Mouse (Mus musculus) granulocyte monocyte progenitor cell, adult 5-6 weeks (primary cell): Measurements from ENCODE around the gene Tmem125. TPM values are rescaled to one million over a fixed set of nuclear protein-coding genes. Genes with fewer than 3 reads are reported as not detected.

Experiments
- total RNA-seq, 2 experiments: library from RNA; stranded (forward) in 1 of 2; stranded (reverse) in 1 of 2; fragments of 200-712, 200-1000 nt in 1 of 2; fragments of >200 nt in 1 of 2; fragmentation: Nextera tagmentation in 1 of 2; gene quantifications; 2 replicates each; pipeline ENCODE4 v1.2.3; 2014 to 2017

The Tmem125 gene
- total RNA-seq, 2 experiments from 2014 or later: not detected

Other genes with a start within 250 kb of the Tmem125 start
- 20.6 and 25.0 TPM in 2 replicates for gene Szt2, start 134.8 kb downstream of the Tmem125 start, total RNA-seq (2014; fragmentation: Nextera tagmentation)
- 3.7 and 4.0 TPM in 2 replicates for gene Szt2, start 134.8 kb downstream of the Tmem125 start, total RNA-seq (2017)
- gene Med8, start 134.7 kb downstream of the Tmem125 start, total RNA-seq (2014; fragmentation: Nextera tagmentation): 75.7 and 79.4 TPM in 2 replicates
- gene Med8, start 134.7 kb downstream of the Tmem125 start, total RNA-seq (2017): 94.8 and 103 TPM in 2 replicates
- 116 and 119 TPM in 2 replicates for gene Elovl1, start 116.0 kb downstream of the Tmem125 start, total RNA-seq (2014; fragmentation: Nextera tagmentation)
- gene Elovl1, start 116.0 kb downstream of the Tmem125 start, total RNA-seq (2017): 53.6 and 63.3 TPM in 2 replicates
- 26.7 and 35.6 TPM in 2 replicates for gene Cdc20, start 106.7 kb downstream of the Tmem125 start, total RNA-seq (2014; fragmentation: Nextera tagmentation)
- 77.2 and 88.2 TPM in 2 replicates for gene Cdc20, start 106.7 kb downstream of the Tmem125 start, total RNA-seq (2017)
- 0.11 and 0.49 TPM in 2 replicates for gene Mpl, start 86.5 kb downstream of the Tmem125 start, total RNA-seq (2014; fragmentation: Nextera tagmentation)
- gene Mpl, start 86.5 kb downstream of the Tmem125 start, total RNA-seq (2017): not detected in 2 replicates
- 3.9 and 7.2 TPM in 2 replicates for gene Tie1, start 54.0 kb downstream of the Tmem125 start, total RNA-seq (2014; fragmentation: Nextera tagmentation)
- 4.3 and 4.5 TPM in 2 replicates for gene Tie1, start 54.0 kb downstream of the Tmem125 start, total RNA-seq (2017)
- gene 2610528J11Rik, start 17.0 kb downstream of the Tmem125 start, total RNA-seq (2014; fragmentation: Nextera tagmentation): not detected in 2 replicates
- not detected in 2 replicates for gene 2610528J11Rik, start 17.0 kb downstream of the Tmem125 start, total RNA-seq (2017)
- 1.2 and 1.3 TPM in 2 replicates for gene Cfap57, start 76.7 kb upstream of the Tmem125 start, total RNA-seq (2014; fragmentation: Nextera tagmentation)
- gene Cfap57, start 76.7 kb upstream of the Tmem125 start, total RNA-seq (2017): 2.8 and 3.9 TPM in 2 replicates
- gene Ebna1bp2, start 76.8 kb upstream of the Tmem125 start, total RNA-seq (2014; fragmentation: Nextera tagmentation): 100 and 111 TPM in 2 replicates
- 158 and 165 TPM in 2 replicates for gene Ebna1bp2, start 76.8 kb upstream of the Tmem125 start, total RNA-seq (2017)
- gene Olfr62, start 114.9 kb upstream of the Tmem125 start, total RNA-seq (2014; fragmentation: Nextera tagmentation): not detected in 2 replicates
- gene Olfr62, start 114.9 kb upstream of the Tmem125 start, total RNA-seq (2017): not detected in 2 replicates
- not detected in 2 replicates for gene Olfr1342, start 148.7 kb upstream of the Tmem125 start, total RNA-seq (2014; fragmentation: Nextera tagmentation)
- gene Olfr1342, start 148.7 kb upstream of the Tmem125 start, total RNA-seq (2017): not detected in 2 replicates
- gene Olfr1341, start 159.5 kb upstream of the Tmem125 start, total RNA-seq (2014; fragmentation: Nextera tagmentation): not detected in 2 replicates
- not detected in 2 replicates for gene Olfr1341, start 159.5 kb upstream of the Tmem125 start, total RNA-seq (2017)
- not detected in 2 replicates for gene Olfr1340, start 176.1 kb upstream of the Tmem125 start, total RNA-seq (2014; fragmentation: Nextera tagmentation)
- gene Olfr1340, start 176.1 kb upstream of the Tmem125 start, total RNA-seq (2017): not detected in 2 replicates
- not detected in 2 replicates for gene Olfr1339, start 188.1 kb upstream of the Tmem125 start, total RNA-seq (2014; fragmentation: Nextera tagmentation)
- gene Olfr1339, start 188.1 kb upstream of the Tmem125 start, total RNA-seq (2017): not detected in 2 replicates
- not detected in 2 replicates for gene Olfr1338, start 214.7 kb upstream of the Tmem125 start, total RNA-seq (2014; fragmentation: Nextera tagmentation)
- not detected in 2 replicates for gene Olfr1338, start 214.7 kb upstream of the Tmem125 start, total RNA-seq (2017)
- gene Olfr1337, start 238.5 kb upstream of the Tmem125 start, total RNA-seq (2014; fragmentation: Nextera tagmentation): not detected in 2 replicates
- not detected in 2 replicates for gene Olfr1337, start 238.5 kb upstream of the Tmem125 start, total RNA-seq (2017)